Mouse (Mus musculus): ENCODE measurements around the gene Cytl1. TPM values are rescaled to one million over a fixed set of nuclear protein-coding genes. Genes with fewer than 3 reads are reported as not detected.

Gene Cytl1
- polyA plus RNA-seq, 1 experiment from 2014 or later, result 6.1 TPM

DNA sequence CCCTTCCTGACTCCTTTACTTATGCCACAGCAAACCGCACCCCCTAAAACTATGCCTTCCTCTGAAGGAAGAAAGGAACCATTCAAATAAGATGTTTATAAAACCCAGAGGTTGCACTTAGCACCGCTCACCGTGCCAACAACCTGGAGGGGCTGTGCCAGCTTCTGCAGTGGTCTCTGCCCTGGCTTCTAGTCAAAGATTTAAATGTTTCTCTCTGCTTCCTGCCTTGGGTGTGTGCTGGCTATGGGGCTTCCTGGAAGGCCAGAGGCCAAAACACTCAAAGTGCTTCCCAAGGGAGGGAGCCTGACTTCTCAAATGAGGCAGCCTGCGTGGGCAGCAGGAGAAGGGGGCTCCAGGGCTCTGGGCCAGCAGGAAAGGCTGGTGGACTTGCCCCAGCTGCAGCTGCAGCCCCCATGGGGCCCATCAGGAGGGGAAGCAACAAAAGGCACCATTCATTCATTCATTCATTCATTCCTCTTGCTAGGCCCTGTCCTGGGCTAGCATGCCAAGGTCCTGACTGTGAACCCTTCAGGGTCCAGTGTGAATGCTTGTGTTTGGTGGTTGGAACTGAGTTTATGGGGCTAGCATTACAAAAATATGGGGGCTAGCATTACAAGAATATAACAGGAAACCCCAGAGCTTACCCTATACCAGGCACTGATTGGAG, 10.0 kb upstream of the Cytl1 start:
- Histone ChIP-seq H3K4me2 (no peak overlapping the region), H3K27me3 (peaks cover 9% of the 10 kb centered on the region), H3K4me3 (no peak overlapping the region), H3K36me3 (no peaks in the 10 kb centered on the region), H3K9ac (no peak overlapping the region), H3K4me1 (replicated peaks) (peaks cover 13% of the 10 kb centered on the region), H3K9me3 (no peaks in the 10 kb centered on the region), H3K27ac (replicated peaks) (no peak overlapping the region)
- WGBS, result 78% methylated on average over 4 of the region's 4 CpGs
- ATAC-seq (ENCODE audit: low read depth), result no peak

GRCm38 (mm10) chr5:37730781-37731180, 4.5 kb upstream of the Cytl1 start:
- ATAC-seq (ENCODE audit: low read depth), result no peak

DNA sequence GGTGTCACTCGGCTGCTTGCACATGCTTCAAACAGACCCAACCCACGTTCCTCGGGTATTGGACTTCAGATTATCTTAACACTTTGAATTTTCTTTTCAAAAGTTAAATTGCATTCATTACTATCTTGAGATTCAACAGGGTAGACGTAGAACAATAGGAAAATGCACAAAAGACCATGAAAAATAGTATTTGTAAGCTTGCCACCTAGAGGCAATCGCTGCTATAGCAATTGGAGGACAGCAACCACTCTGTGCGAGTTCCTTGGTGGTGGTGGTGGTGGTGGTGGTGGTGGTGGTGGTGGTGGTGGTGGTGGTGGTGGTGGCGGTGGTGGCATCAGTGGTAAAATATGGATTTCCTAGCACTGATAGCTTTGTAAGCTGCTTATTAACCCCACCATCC, 894 bp downstream of the Cytl1 start:
- no peak for ATAC-seq (ENCODE audit: low read depth)
- Histone ChIP-seq H3K9ac (no peak overlapping the region), H3K36me3 (no peaks in the 10 kb centered on the region), H3K27ac (replicated peaks) (no peak overlapping the region), H3K4me2 (no peak overlapping the region), H3K4me1 (replicated peaks) (no peaks in the 10 kb centered on the region), H3K9me3 (no peaks in the 10 kb centered on the region), H3K4me3 (no peak overlapping the region), H3K27me3 (no peaks in the 10 kb centered on the region)
- WGBS, result 60% methylated on average over 7 of the region's 7 CpGs

More at GRCm38 (mm10) chr5:37730781-37731180, 4.5 kb upstream of the Cytl1 start:
- Histone ChIP-seq H3K4me1 (replicated peaks) (no peaks in the 10 kb centered on the region), H3K9me3 (no peaks in the 10 kb centered on the region), H3K9ac (no peak overlapping the region), H3K27ac (replicated peaks) (no peak overlapping the region), H3K27me3 (no peaks in the 10 kb centered on the region), H3K4me3 (no peak overlapping the region), H3K4me2 (no peak overlapping the region), H3K36me3 (no peaks in the 10 kb centered on the region)
- WGBS, result 91% methylated on average over 2 of the region's 2 CpGs

DNA sequence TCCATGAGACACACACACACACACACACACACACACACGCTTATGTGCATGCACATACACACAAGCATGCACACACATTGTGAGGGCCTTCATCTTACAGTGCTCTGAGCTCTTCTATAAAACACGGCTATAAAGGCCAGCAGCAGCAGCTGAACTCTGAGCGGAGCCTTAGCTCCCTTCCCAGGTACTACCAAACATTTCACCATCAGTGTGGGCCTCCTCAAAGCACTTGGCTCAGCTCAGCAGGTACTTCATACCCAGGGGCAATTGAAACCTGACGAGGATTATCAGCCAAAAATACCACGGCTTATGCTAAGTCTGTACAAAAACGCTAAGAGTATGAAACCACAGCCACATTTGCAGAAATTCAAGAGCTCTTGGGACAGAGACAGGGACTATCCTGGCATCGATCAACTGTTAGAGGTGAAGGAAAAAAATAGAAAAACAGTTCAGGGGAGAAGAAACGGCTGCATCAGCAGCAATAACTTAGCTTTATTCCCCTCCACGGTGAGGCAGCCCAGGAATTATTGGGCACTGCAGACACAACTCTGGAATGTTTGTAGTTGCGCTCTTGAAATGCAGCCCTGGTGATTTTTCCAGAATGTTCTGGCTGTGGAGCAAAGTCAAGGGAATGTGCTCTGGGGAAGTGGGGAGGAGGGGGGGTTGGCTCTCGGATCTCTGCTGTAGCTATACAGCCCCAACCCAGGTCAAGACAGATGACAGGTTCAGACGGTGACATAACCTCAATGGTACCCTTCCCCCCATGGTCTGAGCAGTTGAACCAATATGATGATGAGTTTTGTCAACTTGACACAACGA, 8.8 kb downstream of the Cytl1 start:
- Histone ChIP-seq H3K4me3 (no peak overlapping the region), H3K27ac (replicated peaks) (no peak overlapping the region), H3K4me2 (no peak overlapping the region), H3K9me3 (peaks cover 5% of the 10 kb centered on the region; the same call in 1 of the 2 replicates), H3K27me3 (no peaks in the 10 kb centered on the region), H3K36me3 (no peaks in the 10 kb centered on the region), H3K9ac (no peak overlapping the region), H3K4me1 (replicated peaks) (no peaks in the 10 kb centered on the region)
- no peak for ATAC-seq (ENCODE audit: low read depth)
- WGBS, result 82% methylated on average over 13 of the region's 13 CpGs

DNA sequence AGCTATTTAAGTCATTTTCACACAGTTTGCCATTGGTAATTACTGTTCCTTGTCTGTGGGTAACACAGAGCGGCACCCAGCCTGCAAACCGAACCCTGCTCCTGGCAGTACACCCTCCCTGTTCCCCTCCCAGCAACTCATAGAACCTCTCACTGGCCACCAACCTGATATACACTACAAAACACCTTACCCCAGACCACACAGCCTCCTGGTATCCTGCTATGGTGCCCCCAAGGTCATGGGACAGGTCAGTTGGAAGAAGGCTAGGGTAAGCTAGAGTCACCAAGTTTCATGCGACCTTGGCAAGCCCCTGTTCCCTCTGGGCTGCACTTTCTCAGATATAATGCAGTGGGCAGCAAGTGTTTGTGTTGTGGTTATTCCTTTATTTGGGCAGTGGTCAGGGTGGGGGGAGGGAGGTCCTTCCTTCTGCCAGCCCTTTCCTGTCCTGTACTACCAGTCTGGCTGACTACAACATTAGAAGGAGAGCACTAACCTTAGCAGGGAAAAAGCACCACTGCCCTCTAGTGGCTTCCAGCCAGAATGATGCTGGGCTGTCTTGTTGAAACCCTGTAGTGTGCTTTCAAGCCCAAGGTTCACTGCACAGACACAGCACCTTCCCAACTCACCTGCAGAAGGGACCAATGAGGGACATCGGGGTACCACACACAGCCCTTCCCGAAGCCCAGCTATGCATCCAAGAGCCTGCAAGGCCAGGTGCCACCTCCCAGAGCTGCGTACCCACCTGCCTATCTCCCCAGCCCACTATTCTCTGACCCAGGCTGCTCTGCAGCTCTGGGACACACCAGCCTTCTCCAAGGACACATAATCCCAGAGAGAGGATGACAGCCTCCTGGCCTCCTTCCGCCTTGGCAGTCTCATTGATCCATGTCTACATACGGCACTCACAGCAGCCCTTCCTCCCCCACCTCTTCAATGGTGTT, 17.0 kb downstream of the Cytl1 start:
- Histone ChIP-seq H3K4me2 (no peak overlapping the region), H3K27me3 (peaks cover under 1% of the 10 kb centered on the region; the same call in 1 of the 2 replicates), H3K4me3 (no peak overlapping the region), H3K36me3 (no peaks in the 10 kb centered on the region), H3K9me3 (no peaks in the 10 kb centered on the region), H3K9ac (no peak overlapping the region), H3K4me1 (replicated peaks) (no peaks in the 10 kb centered on the region), H3K27ac (replicated peaks) (no peak overlapping the region)
- ATAC-seq (ENCODE audit: low read depth), result peak; percentile 85
- WGBS, result 66% methylated on average over 8 of the region's 8 CpGs

DNA sequence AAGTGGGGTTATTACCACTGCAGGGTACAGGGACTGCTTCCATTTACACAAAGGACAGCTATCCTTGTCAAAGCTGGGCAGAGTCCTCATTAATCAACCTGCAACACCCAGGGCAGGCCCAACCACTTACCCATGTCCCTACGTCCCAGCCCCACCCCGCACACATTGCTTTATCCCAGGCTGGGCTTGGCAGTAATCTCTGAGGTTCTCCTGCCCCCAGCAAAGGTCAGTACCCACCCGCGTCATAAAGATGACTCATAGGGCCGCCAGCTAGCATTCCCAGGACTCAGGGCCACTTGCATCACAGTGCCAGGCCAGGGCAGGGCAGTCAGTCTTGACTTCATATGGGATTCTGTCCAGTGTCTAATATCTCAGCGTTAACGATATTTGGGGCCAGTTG, 18.0 kb downstream of the Cytl1 start:
- Histone ChIP-seq H3K36me3 (no peaks in the 10 kb centered on the region), H3K27ac (replicated peaks) (no peak overlapping the region), H3K9me3 (no peaks in the 10 kb centered on the region), H3K4me1 (replicated peaks) (no peaks in the 10 kb centered on the region), H3K27me3 (peaks cover 6% of the 10 kb centered on the region; the same call in 1 of the 2 replicates), H3K9ac (no peak overlapping the region), H3K4me2 (no peak overlapping the region), H3K4me3 (no peak overlapping the region)
- ATAC-seq (ENCODE audit: low read depth), result no peak
- 76% methylated on average over 7 of the region's 7 CpGs for WGBS

DNA sequence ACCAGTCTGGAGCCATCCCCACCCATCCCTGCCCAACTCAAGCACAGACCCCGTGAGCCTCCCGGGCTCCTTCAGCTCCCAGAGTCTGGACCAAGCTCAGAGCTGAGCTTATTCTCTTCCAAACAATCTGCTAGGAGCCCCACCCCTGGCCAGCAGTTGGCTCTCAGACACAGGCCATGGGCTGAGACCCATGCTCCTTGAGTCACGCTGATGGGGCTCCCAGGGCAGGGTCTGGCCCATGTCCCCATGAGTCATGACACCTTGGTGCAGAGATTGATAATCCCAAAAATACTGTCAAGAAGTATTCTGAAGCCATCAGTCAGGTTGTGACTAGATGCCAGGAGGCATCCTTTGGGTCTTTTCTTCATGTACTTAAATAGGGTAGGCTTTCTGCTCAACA, 26.7 kb downstream of the Cytl1 start:
- Histone ChIP-seq H3K4me3 (no peak overlapping the region), H3K9me3 (no peaks in the 10 kb centered on the region), H3K9ac (no peak overlapping the region), H3K27ac (replicated peaks) (no peak overlapping the region), H3K36me3 (no peaks in the 10 kb centered on the region), H3K4me2 (no peak overlapping the region), H3K27me3 (peaks cover 39% of the 10 kb centered on the region), H3K4me1 (replicated peaks) (no peaks in the 10 kb centered on the region)
- no peak; the same call in 1 of the 2 replicates for ATAC-seq (ENCODE audit: low read depth)
- WGBS, result 89% methylated on average over 3 of the region's 3 CpGs

- peaks cover 55% of the 10 kb centered on the region for H3K27me3 ChIP-seq
- no peaks in the 10 kb centered on the region for H3K36me3 ChIP-seq
- peaks cover 14% of the 10 kb centered on the region for H3K4me1 ChIP-seq (replicated peaks)
- no peak overlapping the region for H3K9ac ChIP-seq
- ATAC-seq (ENCODE audit: low read depth), result no peak
- H3K4me2 ChIP-seq, result no peak overlapping the region
- no peak overlapping the region for H3K4me3 ChIP-seq
- H3K27ac ChIP-seq (replicated peaks), result no peak overlapping the region
- H3K9me3 ChIP-seq, result no peaks in the 10 kb centered on the region
- WGBS, result 15% methylated on average over 8 of the region's 8 CpGs
Measured at GRCm38 (mm10) chr5:37765851-37766250, 30.5 kb downstream of the Cytl1 start.

GRCm38 (mm10) chr5:37767231-37767630, 31.9 kb downstream of the Cytl1 start:
- Histone ChIP-seq H3K4me2 (no peak overlapping the region), H3K4me3 (no peak overlapping the region), H3K9ac (no peak overlapping the region), H3K36me3 (no peaks in the 10 kb centered on the region), H3K27ac (replicated peaks) (no peak overlapping the region), H3K9me3 (peaks cover 4% of the 10 kb centered on the region; the same call in 1 of the 2 replicates), H3K27me3 (peaks cover 62% of the 10 kb centered on the region), H3K4me1 (replicated peaks) (peaks cover 14% of the 10 kb centered on the region)
- WGBS, result 87% methylated on average over 5 of the region's 5 CpGs
- ATAC-seq (ENCODE audit: low read depth), result no peak

DNA sequence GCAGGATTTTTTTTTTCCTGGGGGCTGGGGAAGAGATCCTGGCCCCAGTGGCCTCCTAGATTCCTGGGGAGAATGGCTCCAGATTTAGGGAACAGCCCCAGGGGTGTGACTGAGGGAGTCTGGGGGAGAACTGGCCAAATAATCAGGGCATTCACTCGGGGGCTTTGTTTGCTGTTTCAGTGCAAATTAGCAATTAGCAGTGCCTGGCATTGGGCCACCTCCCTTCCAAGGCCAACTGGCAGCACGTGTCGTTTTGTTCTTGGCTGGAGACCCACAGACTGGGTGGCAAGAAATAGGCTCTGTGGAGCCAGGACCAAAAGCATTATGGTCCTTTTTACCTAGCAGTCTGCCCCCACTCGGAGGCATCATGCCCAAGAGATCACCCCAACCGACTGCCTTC, 33.7 kb downstream of the Cytl1 start:
- Histone ChIP-seq H3K27ac (replicated peaks) (peak overlapping the region; percentile 65; the same call in 1 of the 2 replicates), H3K36me3 (no peaks in the 10 kb centered on the region), H3K27me3 (peaks cover 77% of the 10 kb centered on the region), H3K4me1 (replicated peaks) (peaks cover 14% of the 10 kb centered on the region), H3K4me2 (no peak overlapping the region), H3K9ac (0 out of 2 replicates have a peak overlapping the region, but pooled peaks have one; percentile 22), H3K4me3 (no peak overlapping the region), H3K9me3 (peaks cover 4% of the 10 kb centered on the region; the same call in 1 of the 2 replicates)
- WGBS, result 6% methylated on average over 5 of the region's 5 CpGs
- ATAC-seq (ENCODE audit: low read depth), result peak; percentile 79

DNA sequence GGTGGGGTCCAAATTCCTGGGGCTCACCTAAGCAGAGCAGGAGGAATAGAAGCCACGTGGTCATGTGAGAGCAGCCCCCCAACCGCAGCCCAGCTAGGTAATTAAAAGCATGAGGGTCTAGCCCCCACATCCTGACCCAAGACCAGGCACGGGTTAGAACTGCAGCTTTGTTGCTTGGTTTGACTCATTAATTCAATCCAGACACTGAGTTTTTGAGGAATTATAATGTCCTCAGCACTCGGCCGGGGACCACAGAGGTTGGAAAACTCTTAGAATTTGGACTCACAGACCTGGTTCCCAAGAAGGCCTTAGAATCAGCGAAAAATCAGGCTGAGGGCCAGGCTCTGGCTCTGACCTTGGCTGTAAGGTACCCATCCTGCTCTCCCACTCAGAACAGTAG, 35.6 kb downstream of the Cytl1 start:
- H3K9me3 ChIP-seq, result peaks cover 4% of the 10 kb centered on the region; the same call in 1 of the 2 replicates
- no peak for ATAC-seq (ENCODE audit: low read depth)
- peaks cover 79% of the 10 kb centered on the region for H3K27me3 ChIP-seq
- 91% methylated on average over 6 of the region's 6 CpGs for WGBS
- no peak overlapping the region for H3K9ac ChIP-seq
- no peak overlapping the region for H3K4me2 ChIP-seq
- peaks cover 14% of the 10 kb centered on the region for H3K4me1 ChIP-seq (replicated peaks)
- no peaks in the 10 kb centered on the region for H3K36me3 ChIP-seq
- H3K4me3 ChIP-seq, result no peak overlapping the region
- H3K27ac ChIP-seq (replicated peaks), result no peak overlapping the region
